Mouse (Mus musculus): ENCODE data around the gene Ccdc170. TPM values are rescaled to one million over a fixed set of nuclear protein-coding genes. Genes with fewer than 3 reads are reported as not detected.

Ccdc170 gene
- polyA plus RNA-seq, 1 experiment from 2014 or later, result not detected

Other genes with a start within 250 kb of the Ccdc170 start
- gene Akap12, start 216.1 kb upstream of the Ccdc170 start, polyA plus RNA-seq (2014; fragmentation: Nextera tagmentation; extraction: Ambion mirVana), result 28.3 and 34.7 TPM in 2 replicates
- 9.3 and 9.6 TPM in 2 replicates for gene Zbtb2, start 94.4 kb upstream of the Ccdc170 start, polyA plus RNA-seq (2014; fragmentation: Nextera tagmentation; extraction: Ambion mirVana)
- 102 and 106 TPM in 2 replicates for gene Rmnd1, start 50.1 kb upstream of the Ccdc170 start, polyA plus RNA-seq (2014; fragmentation: Nextera tagmentation; extraction: Ambion mirVana)
- 13.9 and 16.8 TPM in 2 replicates for gene Armt1, start 50.0 kb upstream of the Ccdc170 start, polyA plus RNA-seq (2014; fragmentation: Nextera tagmentation; extraction: Ambion mirVana)
- gene Esr1, start 129.1 kb downstream of the Ccdc170 start, polyA plus RNA-seq (2014; fragmentation: Nextera tagmentation; extraction: Ambion mirVana), result 0.62 and 0.93 TPM in 2 replicates

Measured in heart, embryonic 14.5 days (tissue).